Mouse (Mus musculus) hindbrain, postnatal 0 days (tissue): Measurements from ENCODE around the gene Trim27. TPM values are rescaled to one million over a fixed set of nuclear protein-coding genes. Genes with fewer than 3 reads are reported as not detected.

ENCODE experiments used
- ATAC-seq: fragments of 200-750 bp; cut with Nextera tagmentation; 2 replicates; pipeline ENCODE4 v1.8.0; 2017; ENCODE audit warnings: mild to moderate bottlenecking, moderate TSS enrichment, moderate library complexity
- DNase-seq: peaks from one replicate; pipeline ENCODE4 v3.0.0-alpha.2; 2015; ENCODE audit warnings: low spot score
- H3K27ac ChIP-seq: fragments of 300-500 bp; sonication (generic); 2 replicates; pipeline ENCODE4 v1.5.1; 2014; ENCODE audit warnings: mild to moderate bottlenecking
- H3K27me3 ChIP-seq: fragments of 300-500 bp; sonication (generic); 2 replicates; pipeline ENCODE4 v1.6.1; 2014; ENCODE audit warnings: low read length, mixed read lengths; ENCODE audit not compliant: insufficient read depth
- H3K36me3 ChIP-seq: fragments of 300-500 bp; sonication (generic); 2 replicates; pipeline ENCODE4 v1.6.1; 2014; ENCODE audit warnings: low read length, mixed read lengths; ENCODE audit not compliant: insufficient read depth
- H3K4me1 ChIP-seq: fragments of 300-500 bp; sonication (generic); 2 replicates; pipeline ENCODE4 v1.6.1; 2014; ENCODE audit warnings: antibody characterized with exemption, low read length, mixed read lengths; ENCODE audit not compliant: insufficient read depth
- H3K4me2 ChIP-seq: fragments of 300-500 bp; sonication (generic); 2 replicates; pipeline ENCODE4 v1.6.1; 2014; ENCODE audit warnings: low read depth, mild to moderate bottlenecking, low read length, moderate library complexity, mixed read lengths
- H3K4me3 ChIP-seq: fragments of 300-500 bp; sonication (generic); 2 replicates; pipeline ENCODE4 v1.5.1; 2014; ENCODE audit warnings: low read length
- H3K9ac ChIP-seq: fragments of 300-500 bp; sonication (generic); replicated peaks from 2 replicates; pipeline ENCODE4 v1.6.1; 2014; ENCODE audit warnings: mild to moderate bottlenecking, low read length, moderate library complexity, mixed read lengths
- H3K9me3 ChIP-seq: fragments of 300-500 bp; sonication (generic); 2 replicates; pipeline ENCODE4 v1.6.1; 2016; ENCODE audit warnings: low read length, mixed read lengths
- CTCF ChIP-seq: IDR thresholded peaks from 2 replicates; pipeline ENCODE4 v1.5.1; 2016; ENCODE audit warnings: antibody characterized with exemption, control low read depth, low read depth
- WGBS: fragments of 180-500 bp; shearing (Covaris S2); extraction: QIAGEN DNeasy Blood & Tissue Kit; methylation state at CpG from one replicate; pipeline ENCODE4 v1.1.7; 2014; 5-methylcytosine and 5-hydroxymethylcytosine counted together
- polyA plus RNA-seq: library from polyadenylated mRNA; unstranded; fragments of >200 nt; fragmentation: Nextera tagmentation; extraction: Ambion mirVana; gene quantifications from 2 replicates; pipeline ENCODE4 v1.2.1, GENCODE M21; 2015
- total RNA-seq: library from RNA; depleted of rRNA; stranded (reverse); fragments of >200 nt; gene quantifications from 2 replicates; pipeline ENCODE4 v1.2.3, GENCODE M21; 2014

Gene Trim27
- total and polyA plus RNA-seq, 2 experiments from 2014 or later = 68.3 to 84.9 TPM

DNA sequence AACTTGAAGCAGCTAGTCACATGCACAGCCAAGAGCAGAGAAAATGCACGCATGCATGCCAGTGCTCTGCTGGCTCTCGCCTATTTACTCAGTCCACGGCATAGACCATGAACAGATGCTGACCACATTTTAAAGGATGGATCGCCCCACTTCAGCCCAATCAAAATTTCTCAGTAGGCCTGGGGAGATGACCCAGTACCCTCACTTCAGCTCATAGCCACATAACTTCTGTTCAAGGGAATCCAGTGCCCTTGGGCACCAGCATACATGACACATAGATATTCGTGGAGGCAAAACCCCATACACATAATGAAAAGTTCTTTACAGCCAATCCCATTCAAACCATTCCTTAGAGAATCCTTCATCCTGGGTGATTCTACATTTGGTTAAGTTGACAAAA, 18.5 kb downstream of the Trim27 start:
- Histone ChIP-seq H3K4me2 (no peak overlapping the region), H3K9ac (no peak overlapping the region), H3K4me3 (no peak overlapping the region), H3K9me3 (no peaks in the 10 kb centered on the region), H3K27me3 (no peaks in the 10 kb centered on the region), H3K36me3 (peaks cover 13% of the 10 kb centered on the region; the same call in 1 of the 2 replicates), H3K27ac (no peak overlapping the region), H3K4me1 (no peaks in the 10 kb centered on the region)
- ATAC-seq = no peak
- 67% methylated on average over 5 of the region's 5 CpGs for WGBS
- DNase-seq = no peak
- TF ChIP-seq CTCF = no peak

DNA sequence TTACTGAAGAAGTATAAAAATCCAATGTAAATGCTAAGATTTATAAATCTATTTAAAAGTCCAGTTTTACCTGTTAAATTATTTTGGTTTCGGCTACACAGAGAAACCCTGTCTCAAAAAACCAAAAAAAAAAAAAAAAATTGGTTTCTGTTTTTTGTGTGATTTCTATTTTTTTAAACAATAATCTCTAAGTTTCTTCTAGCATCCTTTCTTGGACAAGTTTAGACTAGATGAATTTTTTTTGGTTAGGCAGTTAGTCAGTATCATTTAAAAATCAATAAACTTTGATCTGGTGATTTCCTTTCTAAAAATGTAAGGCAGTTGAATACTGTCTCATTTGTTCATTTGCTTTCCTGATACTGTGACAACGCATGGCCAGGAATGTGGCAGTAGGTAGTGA, 19.1 kb downstream of the Trim27 start:
- no peak for DNase-seq
- H3K4me3 ChIP-seq = no peak overlapping the region
- no peaks in the 10 kb centered on the region for H3K4me1 ChIP-seq
- H3K4me2 ChIP-seq = no peak overlapping the region
- H3K36me3 ChIP-seq = peaks cover 7% of the 10 kb centered on the region; the same call in 1 of the 2 replicates
- ATAC-seq = no peak
- no peaks in the 10 kb centered on the region for H3K27me3 ChIP-seq
- 69% methylated on average over 2 of the region's 2 CpGs for WGBS
- TF ChIP-seq CTCF = no peak
- no peak overlapping the region for H3K27ac ChIP-seq
- no peaks in the 10 kb centered on the region for H3K9me3 ChIP-seq
- no peak overlapping the region for H3K9ac ChIP-seq

DNA sequence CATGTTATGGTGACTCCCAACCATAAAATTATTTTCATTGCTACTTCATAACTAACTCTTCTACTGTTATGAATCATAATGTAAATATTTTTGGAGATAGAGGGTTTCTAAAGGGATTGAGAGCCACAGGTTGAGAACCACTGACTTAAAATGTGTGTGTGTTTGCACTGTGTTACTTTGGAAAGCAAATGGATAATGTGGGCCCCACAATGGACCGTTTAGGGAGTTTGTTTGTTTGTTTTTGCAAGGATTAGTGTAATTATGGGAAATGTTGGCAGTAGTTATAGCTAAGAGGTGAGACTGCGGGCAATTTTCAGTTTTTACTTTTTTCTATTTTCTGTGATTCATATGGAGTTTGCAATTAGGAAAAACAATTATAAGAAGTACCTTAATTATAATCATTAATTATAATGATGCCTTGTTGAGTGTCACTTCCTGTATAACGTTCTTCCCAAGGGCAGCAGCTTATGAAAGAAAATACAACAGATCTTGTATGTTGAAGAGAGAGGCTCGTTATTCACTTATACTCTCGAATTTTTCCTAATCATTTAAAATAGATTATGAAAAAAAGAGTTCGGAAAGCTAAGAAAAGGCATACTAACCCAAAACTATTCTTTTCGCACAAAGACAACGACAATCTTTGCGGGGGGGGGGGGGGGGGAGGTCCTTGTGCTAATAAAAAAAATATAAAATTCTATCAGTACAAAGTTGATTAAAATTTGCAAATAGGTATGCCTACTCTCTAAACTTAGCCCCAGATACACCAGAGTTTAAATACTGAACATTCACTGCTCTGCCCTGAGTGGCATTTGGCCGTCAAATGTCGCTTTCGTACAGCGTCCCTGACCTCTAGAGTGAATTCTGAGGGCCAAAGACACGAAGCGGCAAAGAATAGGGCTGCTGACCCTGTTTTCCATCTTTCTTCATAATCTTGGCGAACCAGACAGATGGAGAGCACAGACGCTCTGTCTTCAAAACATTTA, 20.1 kb downstream of the Trim27 start:
- ATAC-seq = peak; percentile 65
- peak overlapping the region; percentile 43; the same call in 1 of the 2 replicates for H3K27ac ChIP-seq

GRCm38 (mm10) chr13:21200043-21200999, 21.1 kb downstream of the Trim27 start:
- DNase-seq = peak; percentile 95
- peak overlapping the region; percentile 71 for H3K27ac ChIP-seq
- peak overlapping the region; percentile 65 for H3K4me2 ChIP-seq
- TF ChIP-seq CTCF = peak; percentile 93
- WGBS = 3% methylated on average over 48 of the region's 48 CpGs
- no peaks in the 10 kb centered on the region for H3K36me3 ChIP-seq
- H3K9ac ChIP-seq = peak overlapping the region; percentile 51
- H3K9me3 ChIP-seq = no peaks in the 10 kb centered on the region
- no peaks in the 10 kb centered on the region for H3K27me3 ChIP-seq
- peak; percentile 97 for ATAC-seq
- H3K4me3 ChIP-seq = peak overlapping the region; percentile 67
- no peaks in the 10 kb centered on the region for H3K4me1 ChIP-seq

More for the DNA sequence above, 20.1 kb downstream of the Trim27 start:
- Histone ChIP-seq H3K9ac (peak overlapping the region; percentile 40), H3K36me3 (0 out of 2 replicates have a peak, but pooled peaks cover 4% of the 10 kb centered on the region), H3K4me1 (no peaks in the 10 kb centered on the region), H3K4me2 (peak overlapping the region; percentile 65), H3K27me3 (no peaks in the 10 kb centered on the region), H3K4me3 (peak overlapping the region; percentile 67), H3K9me3 (no peaks in the 10 kb centered on the region)
- DNase-seq = no peak
- 5% methylated on average over 17 of the region's 17 CpGs for WGBS
- TF ChIP-seq CTCF = no peak

DNA sequence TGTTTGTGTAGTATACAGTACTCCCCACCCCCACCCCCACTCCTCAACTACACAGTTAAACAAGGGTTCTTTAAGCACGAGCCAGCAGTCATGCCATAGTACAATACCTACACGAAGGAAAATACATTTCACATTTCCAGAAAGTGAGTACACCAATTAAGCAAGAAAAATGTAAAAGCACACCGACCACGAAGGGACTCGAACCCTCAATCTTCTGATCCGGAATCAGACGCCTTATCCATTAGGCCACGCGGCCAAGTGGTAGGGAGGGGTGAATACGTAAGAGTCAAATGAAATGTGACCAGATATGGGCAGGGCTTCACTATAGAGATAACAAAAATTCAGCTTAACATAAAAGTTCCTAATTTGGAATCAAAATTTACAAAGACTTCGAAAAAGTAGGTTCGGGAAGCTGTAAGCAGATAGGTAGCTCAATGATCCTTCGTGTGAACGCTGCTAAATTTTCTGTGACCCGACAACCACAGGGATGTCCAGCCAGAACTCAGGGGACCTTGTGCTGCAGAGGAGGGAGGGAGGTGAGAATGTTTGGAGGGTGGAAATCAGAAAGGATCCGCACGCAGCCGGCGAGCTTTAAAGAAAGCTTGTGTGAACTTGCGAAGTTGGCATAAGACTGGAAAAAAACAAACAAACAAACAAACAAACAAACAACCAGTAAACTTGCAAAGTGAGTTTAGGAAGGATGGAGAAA, 36.2 kb downstream of the Trim27 start:
- no peaks in the 10 kb centered on the region for H3K36me3 ChIP-seq
- H3K4me1 ChIP-seq = no peaks in the 10 kb centered on the region
- peak overlapping the region; percentile 67 for H3K4me2 ChIP-seq
- ATAC-seq (peak; percentile 95), DNase-seq (peak; percentile 85)
- TF ChIP-seq CTCF = no peak
- H3K9ac ChIP-seq = no peak overlapping the region
- peak overlapping the region; percentile 45 for H3K4me3 ChIP-seq
- no peak overlapping the region for H3K27ac ChIP-seq
- H3K9me3 ChIP-seq = no peaks in the 10 kb centered on the region
- H3K27me3 ChIP-seq = no peaks in the 10 kb centered on the region
- WGBS = 1% methylated on average over 20 of the region's 20 CpGs

DNA sequence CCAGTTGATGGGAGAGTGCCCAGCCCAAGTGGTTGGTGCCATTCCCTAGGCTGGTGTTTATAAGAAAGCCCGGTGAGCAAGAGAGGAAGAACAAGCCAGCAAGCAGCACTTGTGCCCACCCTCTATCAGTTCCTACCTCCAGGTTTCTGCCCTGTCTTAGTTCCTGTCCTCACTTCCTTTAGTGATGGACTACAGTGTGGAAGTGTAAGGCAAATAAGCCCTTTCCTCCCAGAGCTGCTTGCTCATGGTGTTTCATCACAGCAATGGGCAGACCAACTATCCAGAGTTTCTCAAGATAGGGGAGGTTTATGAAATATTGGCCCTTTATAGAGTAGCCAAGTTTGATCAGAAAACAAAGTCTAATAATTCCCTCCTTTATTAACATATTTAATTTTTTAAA, 37.5 kb downstream of the Trim27 start:
- H3K4me1 ChIP-seq = no peaks in the 10 kb centered on the region
- no peak overlapping the region for H3K4me2 ChIP-seq
- no peaks in the 10 kb centered on the region for H3K36me3 ChIP-seq
- TF ChIP-seq CTCF = no peak
- 55% methylated on average over 1 of the region's 1 CpGs for WGBS
- no peak overlapping the region for H3K4me3 ChIP-seq
- no peaks in the 10 kb centered on the region for H3K27me3 ChIP-seq
- no peak for DNase-seq
- no peak for ATAC-seq
- H3K9ac ChIP-seq = no peak overlapping the region
- H3K9me3 ChIP-seq = no peaks in the 10 kb centered on the region
- no peak overlapping the region for H3K27ac ChIP-seq
